Mouse (Mus musculus) hindbrain, embryonic 12.5 days (tissue): ENCODE measurements at regions not wholly inside any gene's neighbourhood (a gene's known extent, or its start where the extent isn't known, plus 50 kb on each side); places are given as distances from the start of the nearest gene placed in this dataset. TPM values are rescaled to one million over a fixed set of nuclear protein-coding genes. Genes with fewer than 3 reads are reported as not detected.
A peak's percentile ranks its signal among the peaks of the same experiment; 100 is the strongest.

Source experiments
- ATAC-seq: fragments of 200-750 bp; cut with Nextera tagmentation; 2 replicates; pipeline ENCODE4 v1.8.0; 2017; ENCODE audit warnings: moderate TSS enrichment; ENCODE audit not compliant: low FRiP score
- H3K27ac ChIP-seq: fragments of 300-500 bp; sonication (generic); 2 replicates; pipeline ENCODE4 v1.5.1; 2016; ENCODE audit warnings: mild to moderate bottlenecking
- H3K27me3 ChIP-seq: fragments of 300-500 bp; sonication (generic); 2 replicates; pipeline ENCODE4 v1.6.1; 2016; ENCODE audit warnings: mild to moderate bottlenecking
- H3K36me3 ChIP-seq: fragments of 300-500 bp; sonication (generic); 2 replicates; pipeline ENCODE4 v1.6.1; 2016; ENCODE audit warnings: mild to moderate bottlenecking
- H3K4me1 ChIP-seq: fragments of 300-500 bp; sonication (generic); 2 replicates; pipeline ENCODE4 v1.6.1; 2016
- H3K4me2 ChIP-seq: fragments of 300-500 bp; sonication (generic); replicated peaks from 2 replicates; pipeline ENCODE4 v1.6.1; 2016; ENCODE audit warnings: mild to moderate bottlenecking
- H3K4me3 ChIP-seq: fragments of 300-500 bp; sonication (generic); 2 replicates; pipeline ENCODE4 v1.5.1; 2016; ENCODE audit warnings: mild to moderate bottlenecking
- H3K9ac ChIP-seq: fragments of 300-500 bp; sonication (generic); 2 replicates; pipeline ENCODE4 v1.6.1; 2016; ENCODE audit warnings: mild to moderate bottlenecking, moderate library complexity
- H3K9me3 ChIP-seq: fragments of 300-500 bp; sonication (generic); replicated peaks from 2 replicates; pipeline ENCODE4 v1.6.1; 2016; ENCODE audit warnings: mild to moderate bottlenecking
- WGBS: fragments of 180-500 bp; shearing (Covaris S2); methylation state at CpG from one replicate; pipeline ENCODE4 v1.1.7; 2016; 5-methylcytosine and 5-hydroxymethylcytosine counted together
- microRNA-seq: library from miRNA; unstranded; fragments of <30 nt; microRNA quantifications from one replicate; pipeline ENCODE4, GENCODE M21; 2017

GRCm38 (mm10) chr3:33219271-33220065, 76.4 kb upstream of the Pex5l start:
- Histone ChIP-seq H3K4me1 (peaks cover 3% of the 10 kb centered on the region; the same call in 1 of the 2 replicates), H3K27ac (peak overlapping the region; percentile 32), H3K4me2 (no peak overlapping the region), H3K27me3 (no peaks in the 10 kb centered on the region), H3K36me3 (no peaks in the 10 kb centered on the region), H3K9ac (no peak overlapping the region), H3K4me3 (no peak overlapping the region), H3K9me3 (no peaks in the 10 kb centered on the region)
- peak; percentile 62; the same call in 1 of the 2 replicates for ATAC-seq
- 38% methylated on average over 2 of the region's 2 CpGs for WGBS

- H3K27ac ChIP-seq: no peak overlapping the region
Observed at GRCm38 (mm10) chr3:33218291-33218690, 75.2 kb upstream of the Pex5l start.

GRCm38 (mm10) chr3:33217360-33218034, 74.5 kb upstream of the Pex5l start:
- Histone ChIP-seq H3K36me3 (no peaks in the 10 kb centered on the region), H3K4me1 (peaks cover 3% of the 10 kb centered on the region; the same call in 1 of the 2 replicates), H3K9me3 (no peaks in the 10 kb centered on the region), H3K27me3 (no peaks in the 10 kb centered on the region), H3K4me2 (peak overlapping the region; percentile 22; the same call in 1 of the 2 replicates), H3K27ac (peak overlapping the region; percentile 53), H3K4me3 (no peak overlapping the region), H3K9ac (no peak overlapping the region)
- 56% methylated on average over 18 of the region's 18 CpGs for WGBS
- ATAC-seq: peak; percentile 85

More at GRCm38 (mm10) chr3:33218291-33218690, 75.2 kb upstream of the Pex5l start:
- no peaks in the 10 kb centered on the region for H3K9me3 ChIP-seq
- no peak overlapping the region for H3K9ac ChIP-seq
- H3K36me3 ChIP-seq: no peaks in the 10 kb centered on the region
- H3K4me3 ChIP-seq: no peak overlapping the region
- peaks cover 3% of the 10 kb centered on the region; the same call in 1 of the 2 replicates for H3K4me1 ChIP-seq
- no peaks in the 10 kb centered on the region for H3K27me3 ChIP-seq
- H3K4me2 ChIP-seq: no peak overlapping the region
- 55% methylated on average over 2 of the region's 2 CpGs for WGBS
- ATAC-seq: peak; percentile 70

GRCm38 (mm10) chr3:33211224-33211817, 68.3 kb upstream of the Pex5l start:
- no peaks in the 10 kb centered on the region for H3K4me1 ChIP-seq
- no peak overlapping the region for H3K4me3 ChIP-seq
- ATAC-seq: no peak
- WGBS: 75% methylated on average over 4 of the region's 4 CpGs
- no peak overlapping the region for H3K9ac ChIP-seq
- H3K36me3 ChIP-seq: no peaks in the 10 kb centered on the region
- no peak overlapping the region for H3K27ac ChIP-seq
- no peaks in the 10 kb centered on the region for H3K9me3 ChIP-seq
- no peak overlapping the region for H3K4me2 ChIP-seq
- H3K27me3 ChIP-seq: no peaks in the 10 kb centered on the region

Small RNAs in the stretch of these regions (microRNA-seq; reads per million reads assigned to microRNA genes)
- gene Gm27974: not detected
